Mouse (Mus musculus) stomach, postnatal 0 days (tissue): ENCODE results near the gene Camk2b.

Source experiments
- CTCF ChIP-seq: IDR thresholded peaks from 2 replicates; pipeline ENCODE4 v1.5.1; 2016; ENCODE audit warnings: antibody characterized with exemption, low read depth, mild to moderate bottlenecking, moderate library complexity
- EP300 ChIP-seq: optimal IDR thresholded peaks from 2 replicates; pipeline ENCODE3; 2016; ENCODE audit warnings: antibody characterized with exemption

DNA sequence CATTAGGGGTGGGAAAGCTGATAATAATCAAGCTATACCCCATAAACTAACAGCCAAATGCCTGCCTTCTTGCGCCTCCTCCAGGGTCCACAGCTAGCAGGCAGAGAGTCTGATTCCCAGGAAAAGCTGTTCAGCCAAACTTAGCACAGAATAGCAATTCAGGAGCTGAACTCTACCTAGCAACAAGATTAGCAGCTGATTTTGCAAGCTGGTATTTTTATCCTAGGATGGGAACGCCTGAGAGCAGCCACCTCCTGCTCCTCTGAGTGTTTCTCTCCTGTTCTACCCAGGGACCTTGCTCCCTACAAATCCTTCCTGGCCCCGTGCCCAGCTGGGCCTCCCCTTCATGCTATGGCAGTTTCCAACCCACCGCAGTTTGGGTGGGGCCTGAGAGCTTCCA is 20.8 kb upstream of the Camk2b start:
- TF ChIP-seq CTCF (no peak), EP300 (no peak)
